Mouse (Mus musculus) stomach, embryonic 14.5 days (tissue): ENCODE measurements at regions not wholly inside any gene's neighbourhood (a gene's known extent, or its start where the extent isn't known, plus 50 kb on each side); places are given as distances from the start of the nearest gene placed in this dataset.

Source experiments
- ATAC-seq: fragments of 200-750 bp; cut with Nextera tagmentation; 2 replicates; pipeline ENCODE4 v1.8.0; 2017; ENCODE audit warnings: low read depth, moderate TSS enrichment; ENCODE audit not compliant: insufficient number of reproducible peaks, insufficient read depth, low FRiP score
- H3K27ac ChIP-seq: fragments of 300-500 bp; sonication (generic); 2 replicates; pipeline ENCODE4 v1.5.1; 2014; ENCODE audit warnings: mild to moderate bottlenecking, low read length, moderate library complexity, mixed read lengths
- H3K27me3 ChIP-seq: fragments of 300-500 bp; sonication (generic); 2 replicates; pipeline ENCODE4 v1.6.1; 2014; ENCODE audit warnings: low read length, control low read depth, mixed read lengths; ENCODE audit not compliant: control insufficient read depth, insufficient read depth
- H3K36me3 ChIP-seq: fragments of 300-500 bp; sonication (generic); 2 replicates; pipeline ENCODE4 v1.6.1; 2014; ENCODE audit warnings: mild to moderate bottlenecking, control low read depth, low read length, moderate library complexity, mixed read lengths; ENCODE audit not compliant: control insufficient read depth, insufficient read depth
- H3K4me1 ChIP-seq: fragments of 300-500 bp; sonication (generic); 2 replicates; pipeline ENCODE4 v1.6.1; 2014; ENCODE audit warnings: low read length, control low read depth, mixed read lengths; ENCODE audit not compliant: control insufficient read depth, insufficient read depth
- H3K4me2 ChIP-seq: fragments of 300-500 bp; sonication (generic); replicated peaks from 2 replicates; pipeline ENCODE4 v1.6.1; 2014; ENCODE audit warnings: low read depth, low read length, control low read depth
- H3K4me3 ChIP-seq: fragments of 300-500 bp; sonication (generic); 2 replicates; pipeline ENCODE4 v1.5.1; 2014; ENCODE audit warnings: low read depth, low read length, control low read depth
- H3K9ac ChIP-seq: fragments of 300-500 bp; sonication (generic); replicated peaks from 2 replicates; pipeline ENCODE4 v1.6.1; 2014; ENCODE audit warnings: low read depth, mild to moderate bottlenecking, control low read depth, low read length, moderate library complexity, mixed read lengths
- H3K9me3 ChIP-seq: fragments of 300-500 bp; sonication (generic); 2 replicates; pipeline ENCODE4 v1.6.1; 2016; ENCODE audit warnings: low read depth, low read length, control low read depth; ENCODE audit not compliant: control insufficient read depth
- WGBS: fragments of 180-500 bp; shearing (Covaris S2); extraction: QIAGEN DNeasy Blood & Tissue Kit; methylation state at CpG from one replicate; pipeline ENCODE4 v1.1.7; 2014; 5-methylcytosine and 5-hydroxymethylcytosine counted together

- Histone ChIP-seq H3K27me3 (no peaks in the 10 kb centered on the region), H3K4me1 (no peaks in the 10 kb centered on the region), H3K9ac (no peak overlapping the region), H3K27ac (no peak overlapping the region), H3K4me3 (no peak overlapping the region), H3K4me2 (no peak overlapping the region), H3K36me3 (no peaks in the 10 kb centered on the region), H3K9me3 (no peaks in the 10 kb centered on the region)
- ATAC-seq: no peak
- WGBS: 72% methylated on average over 7 of the region's 7 CpGs
Measured at GRCm38 (mm10) chr5:106089332-106089731, 213.0 kb downstream of the Zfp326 start.

- no peaks in the 10 kb centered on the region for H3K4me1 ChIP-seq
- 85% methylated on average over 5 of the region's 5 CpGs for WGBS
- H3K4me3 ChIP-seq: no peak overlapping the region
- H3K4me2 ChIP-seq: no peak overlapping the region
- no peaks in the 10 kb centered on the region for H3K36me3 ChIP-seq
- no peak overlapping the region for H3K9ac ChIP-seq
- ATAC-seq: no peak
- no peaks in the 10 kb centered on the region for H3K9me3 ChIP-seq
- H3K27me3 ChIP-seq: no peaks in the 10 kb centered on the region
- H3K27ac ChIP-seq: no peak overlapping the region
Measured at GRCm38 (mm10) chr5:106088478-106089185, 212.3 kb downstream of the Zfp326 start.

- no peak for ATAC-seq
- Histone ChIP-seq H3K9me3 (no peaks in the 10 kb centered on the region), H3K27me3 (no peaks in the 10 kb centered on the region), H3K4me1 (no peaks in the 10 kb centered on the region), H3K9ac (no peak overlapping the region), H3K4me3 (no peak overlapping the region), H3K27ac (no peak overlapping the region), H3K4me2 (no peak overlapping the region), H3K36me3 (no peaks in the 10 kb centered on the region)
- 83% methylated on average over 4 of the region's 4 CpGs for WGBS
Measured at GRCm38 (mm10) chr5:106083786-106084185, 207.4 kb downstream of the Zfp326 start.

GRCm38 (mm10) chr5:106082891-106083290 lies 206.5 kb downstream of the Zfp326 start:
- no peak overlapping the region for H3K4me2 ChIP-seq
- no peak for ATAC-seq
- no peak overlapping the region for H3K9ac ChIP-seq
- no peak overlapping the region for H3K4me3 ChIP-seq
- H3K9me3 ChIP-seq: no peaks in the 10 kb centered on the region
- H3K27me3 ChIP-seq: no peaks in the 10 kb centered on the region
- H3K27ac ChIP-seq: no peak overlapping the region
- H3K36me3 ChIP-seq: no peaks in the 10 kb centered on the region
- H3K4me1 ChIP-seq: no peaks in the 10 kb centered on the region
- 48% methylated on average over 7 of the region's 7 CpGs for WGBS

GRCm38 (mm10) chr5:106067124-106067551 lies 190.8 kb downstream of the Zfp326 start:
- no peak for ATAC-seq
- Histone ChIP-seq H3K36me3 (no peaks in the 10 kb centered on the region), H3K9me3 (peaks cover 6% of the 10 kb centered on the region; the same call in 1 of the 2 replicates), H3K27ac (no peak overlapping the region), H3K4me2 (no peak overlapping the region), H3K27me3 (no peaks in the 10 kb centered on the region), H3K4me1 (no peaks in the 10 kb centered on the region), H3K9ac (no peak overlapping the region), H3K4me3 (no peak overlapping the region)
- WGBS: 86% methylated on average over 9 of the region's 9 CpGs

- no peaks in the 10 kb centered on the region for H3K27me3 ChIP-seq
- H3K27ac ChIP-seq: no peak overlapping the region
- no peak overlapping the region for H3K9ac ChIP-seq
- H3K9me3 ChIP-seq: peaks cover 6% of the 10 kb centered on the region; the same call in 1 of the 2 replicates
- ATAC-seq: no peak
- H3K4me1 ChIP-seq: no peaks in the 10 kb centered on the region
- H3K4me2 ChIP-seq: no peak overlapping the region
- H3K36me3 ChIP-seq: no peaks in the 10 kb centered on the region
- H3K4me3 ChIP-seq: no peak overlapping the region
Measured at GRCm38 (mm10) chr5:106066706-106067105, 190.3 kb downstream of the Zfp326 start.

GRCm38 (mm10) chr5:106064366-106064765 lies 188.0 kb downstream of the Zfp326 start:
- Histone ChIP-seq H3K36me3 (no peaks in the 10 kb centered on the region), H3K27me3 (no peaks in the 10 kb centered on the region), H3K27ac (no peak overlapping the region; the same call in 1 of the 2 replicates), H3K4me3 (no peak overlapping the region), H3K4me1 (no peaks in the 10 kb centered on the region), H3K4me2 (no peak overlapping the region), H3K9me3 (peaks cover 6% of the 10 kb centered on the region; the same call in 1 of the 2 replicates), H3K9ac (no peak overlapping the region)
- ATAC-seq: no peak
- WGBS: 83% methylated on average over 7 of the region's 7 CpGs

GRCm38 (mm10) chr5:106062926-106063325 lies 186.6 kb downstream of the Zfp326 start:
- Histone ChIP-seq H3K36me3 (no peaks in the 10 kb centered on the region), H3K9ac (no peak overlapping the region), H3K4me2 (no peak overlapping the region), H3K4me1 (no peaks in the 10 kb centered on the region), H3K9me3 (peaks cover 6% of the 10 kb centered on the region; the same call in 1 of the 2 replicates), H3K27me3 (no peaks in the 10 kb centered on the region), H3K27ac (no peak overlapping the region), H3K4me3 (no peak overlapping the region)
- WGBS: 82% methylated on average over 6 of the region's 6 CpGs
- no peak for ATAC-seq

GRCm38 (mm10) chr5:106056631-106057030 lies 180.3 kb downstream of the Zfp326 start:
- 14% methylated on average over 9 of the region's 9 CpGs for WGBS
- Histone ChIP-seq H3K9ac (no peak overlapping the region), H3K4me2 (no peak overlapping the region), H3K27ac (no peak overlapping the region), H3K9me3 (no peaks in the 10 kb centered on the region), H3K4me3 (no peak overlapping the region), H3K27me3 (no peaks in the 10 kb centered on the region), H3K4me1 (no peaks in the 10 kb centered on the region), H3K36me3 (no peaks in the 10 kb centered on the region)
- ATAC-seq: no peak
